Mouse (Mus musculus) testis, adult 2 months (tissue): ENCODE measurements at regions not wholly inside any gene's neighbourhood (a gene's known extent, or its start where the extent isn't known, plus 50 kb on each side); places are given as distances from the start of the nearest gene placed in this dataset.

Experiments
- CTCF ChIP-seq: fragments of 200-500 bp; IDR thresholded peaks from 2 replicates; pipeline ENCODE4 v1.5.1; 2012; ENCODE audit warnings: low read depth, mild to moderate bottlenecking, inconsistent platforms, low read length, moderate library complexity; ENCODE audit not compliant: control insufficient read depth, insufficient read depth, insufficient replicate concordance
- POLR2A ChIP-seq: fragments of 200-500 bp; IDR thresholded peaks from 2 replicates; pipeline ENCODE4 v1.6.1; 2012; ENCODE audit warnings: low read depth, mild to moderate bottlenecking, inconsistent platforms, low read length, moderate library complexity; ENCODE audit not compliant: control insufficient read depth

- TF ChIP-seq CTCF = no peak
- no peak for TF ChIP-seq POLR2A
These were observed 373.5 kb upstream of the Jarid2 start for GRCm38 (mm10) chr13:44355771-44356221.
